Mouse (Mus musculus): ENCODE data around the gene H2-M10.2.

The H2-M10.2 gene

DNA sequence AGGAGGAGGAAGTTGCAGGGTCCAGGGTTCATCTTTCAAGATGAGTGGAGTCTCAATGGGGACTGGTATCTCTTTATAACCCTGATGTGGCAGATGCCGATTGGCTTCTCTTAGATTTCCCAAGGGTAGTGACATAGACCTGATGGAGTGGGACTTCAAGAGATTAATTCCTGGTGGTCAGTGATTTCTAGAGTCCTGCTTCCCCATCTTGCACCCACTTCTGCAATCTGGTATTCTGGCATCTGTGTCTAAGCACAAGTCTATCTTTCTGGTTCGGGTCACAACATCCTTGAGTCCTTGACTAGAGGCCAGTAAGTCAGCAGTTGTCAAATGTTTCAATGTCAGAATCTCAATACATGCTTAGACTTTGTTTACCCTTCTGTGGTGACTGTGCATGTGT is at the start of gene H2-M10.2:
Gene H2-M10.2, minus strand, starts transcription at position 101 of the 400 bp plus-strand sequence.
- in situ Hi-C loops (cut with MboI, MseI): no loop called here

DNA sequence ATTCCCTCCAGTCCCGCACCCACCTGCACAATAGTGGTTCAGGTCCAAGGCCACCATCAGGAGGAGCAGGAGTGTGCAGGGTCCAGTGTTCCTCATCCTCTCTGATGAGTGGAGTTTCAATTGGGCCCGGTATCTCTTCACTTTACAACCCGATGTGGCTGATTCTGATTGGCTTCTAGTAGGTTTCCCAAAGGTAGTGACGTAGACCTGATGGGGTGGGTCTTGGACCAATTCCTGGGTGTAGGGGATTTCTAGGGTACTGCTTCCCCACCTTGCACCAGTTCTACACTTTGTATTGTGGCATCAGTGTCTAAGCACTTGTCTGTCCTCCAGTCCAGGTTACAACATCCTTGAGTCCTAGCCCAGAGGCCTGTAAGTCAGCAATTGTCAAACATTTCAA is 39.8 kb upstream of the H2-M10.2 start, which contains the start of gene H2-M10.1:
Gene H2-M10.1, minus strand, starts transcription at position 101 of the 400 bp plus-strand sequence.
- in situ Hi-C loops (cut with MboI, MseI): no loop called here

DNA sequence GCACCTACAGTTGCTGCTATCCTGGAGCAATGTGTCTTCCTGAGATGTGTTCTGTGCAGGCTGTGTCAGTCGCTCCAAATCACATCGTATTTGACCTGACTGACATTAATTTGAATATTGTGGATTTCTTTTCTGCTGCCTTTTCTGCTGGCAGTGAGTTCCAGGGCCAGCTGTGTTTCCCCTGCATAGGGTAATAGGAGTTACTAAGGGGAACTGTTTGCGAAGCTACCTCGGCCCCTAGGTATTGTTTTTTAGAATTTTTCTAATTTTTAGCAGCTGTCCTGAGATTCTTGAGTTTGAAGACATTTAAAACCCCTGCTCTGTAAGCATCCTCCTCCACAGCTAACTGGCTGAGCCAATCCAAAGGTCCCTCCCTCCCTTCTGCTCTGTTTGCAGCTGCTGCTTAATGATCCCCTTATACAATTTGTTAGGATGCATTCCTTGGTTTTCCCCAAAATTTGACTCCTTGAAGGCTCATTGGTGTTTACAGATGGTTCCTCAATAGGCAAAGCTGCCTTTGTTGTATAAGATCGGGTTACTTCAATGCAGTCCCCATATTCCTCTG is 29.5 kb upstream of the H2-M10.2 start:
- in situ Hi-C loops (cut with MboI, MseI): loop anchor here in 1 of 2 experiments (10.0 kb wide), 1 partner anchor 99 kb away; no protein-coding TSS in a partner anchor

DNA sequence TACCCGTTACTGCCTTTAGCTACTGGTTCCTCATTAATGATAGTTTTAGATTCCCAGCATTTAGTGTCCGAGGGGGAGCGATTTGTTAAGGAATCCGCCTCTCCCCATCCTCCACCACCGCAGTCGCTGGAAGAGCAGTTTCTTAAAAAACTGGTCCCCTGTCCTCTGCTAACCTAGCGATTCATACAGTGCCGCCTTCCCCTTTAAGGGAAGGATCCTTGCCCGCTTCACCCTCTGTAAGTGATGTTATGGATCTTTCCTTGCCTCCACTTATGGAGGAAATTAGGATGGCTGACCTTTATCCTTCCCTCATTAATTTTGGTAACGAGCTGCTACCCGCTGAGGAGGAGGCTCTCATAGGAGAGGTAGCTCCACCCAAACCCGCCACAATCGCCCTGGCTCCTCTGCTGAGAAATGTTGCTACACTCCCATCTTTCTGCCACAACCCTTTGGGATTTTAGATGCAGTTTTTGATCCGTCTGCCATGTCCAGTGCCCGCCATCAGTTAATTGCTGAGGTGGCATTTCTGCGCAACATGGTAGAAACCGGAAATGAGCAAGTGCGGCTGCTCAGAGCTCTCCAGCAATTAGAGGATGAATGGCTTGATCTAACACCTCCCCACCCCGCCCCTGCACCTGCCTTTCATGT is 28.9 kb upstream of the H2-M10.2 start:
- in situ Hi-C loops (cut with MboI, MseI): loop anchor here in 1 of 2 experiments (10.0 kb wide), 1 partner anchor 100 kb away; no protein-coding TSS in a partner anchor

DNA sequence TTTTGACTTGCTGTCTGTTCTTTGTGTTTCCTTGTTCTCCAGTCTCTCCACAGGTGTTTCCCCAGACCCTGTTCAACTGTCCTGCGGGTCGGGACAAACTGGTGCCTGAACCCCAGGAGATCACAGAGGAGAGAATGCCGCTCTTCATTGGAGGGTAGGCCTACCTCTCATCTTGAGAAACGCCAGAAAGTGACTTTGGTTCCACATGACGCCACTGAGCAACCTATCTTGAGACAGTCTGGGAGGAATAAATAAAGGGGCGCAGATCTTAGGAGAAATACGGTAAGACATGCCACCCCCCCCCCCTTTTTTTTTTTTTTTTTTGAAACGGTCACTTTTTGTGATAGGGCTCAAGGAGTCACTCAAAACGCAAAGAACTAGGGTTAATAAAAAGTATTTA is 28.2 kb upstream of the H2-M10.2 start:
- in situ Hi-C loops (cut with MboI, MseI): loop anchor here (5.0 to 10.0 kb wide), 2 partner anchors 100 to 103 kb away; no protein-coding TSS in a partner anchor

DNA sequence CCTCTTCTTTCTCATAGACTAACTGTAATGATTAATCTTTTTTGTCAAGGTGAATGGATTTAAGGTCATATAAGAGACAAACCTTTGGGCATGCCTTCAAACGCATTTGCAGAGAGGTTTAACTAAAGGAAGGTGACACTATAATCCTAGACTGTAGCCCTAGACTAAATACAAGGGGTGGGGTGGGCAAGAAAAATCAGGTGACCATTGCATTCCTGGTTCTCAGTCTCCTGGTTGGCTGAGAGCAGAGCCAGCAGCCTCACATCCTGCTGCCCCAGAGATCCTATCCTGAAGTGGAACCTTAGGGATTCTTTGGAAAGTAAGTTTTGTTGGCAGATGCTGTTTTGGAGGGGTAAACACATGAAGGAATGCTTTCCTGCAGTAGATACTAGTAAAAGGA is 23.0 kb upstream of the H2-M10.2 start:
- in situ Hi-C loops (cut with MboI, MseI): loop anchor here (5.0 kb wide), 2 partner anchors 48 to 418 kb away; no protein-coding TSS in a partner anchor

DNA sequence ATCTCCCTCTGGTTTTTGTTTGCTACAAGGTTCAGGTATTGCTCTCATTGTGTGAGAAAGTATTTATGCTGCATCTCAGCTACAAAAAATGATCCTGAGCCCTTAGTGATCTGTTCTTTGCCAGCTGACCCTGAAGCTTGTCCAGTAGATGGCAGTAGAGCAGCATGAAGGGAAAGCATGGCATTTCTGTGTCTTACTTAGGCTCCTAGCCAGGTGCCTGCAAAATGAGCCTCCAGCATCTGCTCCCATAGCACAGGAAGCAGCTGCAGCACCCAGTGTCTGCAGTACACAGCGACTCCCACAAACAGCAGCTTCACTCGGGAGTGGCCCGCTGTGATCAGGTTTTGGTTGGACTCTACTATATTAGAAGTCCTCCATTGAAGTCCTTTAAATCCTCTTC is 22.6 kb upstream of the H2-M10.2 start:
- in situ Hi-C loops (cut with MboI, MseI): loop anchor here (5.0 kb wide), 2 partner anchors 48 to 418 kb away; no protein-coding TSS in a partner anchor

DNA sequence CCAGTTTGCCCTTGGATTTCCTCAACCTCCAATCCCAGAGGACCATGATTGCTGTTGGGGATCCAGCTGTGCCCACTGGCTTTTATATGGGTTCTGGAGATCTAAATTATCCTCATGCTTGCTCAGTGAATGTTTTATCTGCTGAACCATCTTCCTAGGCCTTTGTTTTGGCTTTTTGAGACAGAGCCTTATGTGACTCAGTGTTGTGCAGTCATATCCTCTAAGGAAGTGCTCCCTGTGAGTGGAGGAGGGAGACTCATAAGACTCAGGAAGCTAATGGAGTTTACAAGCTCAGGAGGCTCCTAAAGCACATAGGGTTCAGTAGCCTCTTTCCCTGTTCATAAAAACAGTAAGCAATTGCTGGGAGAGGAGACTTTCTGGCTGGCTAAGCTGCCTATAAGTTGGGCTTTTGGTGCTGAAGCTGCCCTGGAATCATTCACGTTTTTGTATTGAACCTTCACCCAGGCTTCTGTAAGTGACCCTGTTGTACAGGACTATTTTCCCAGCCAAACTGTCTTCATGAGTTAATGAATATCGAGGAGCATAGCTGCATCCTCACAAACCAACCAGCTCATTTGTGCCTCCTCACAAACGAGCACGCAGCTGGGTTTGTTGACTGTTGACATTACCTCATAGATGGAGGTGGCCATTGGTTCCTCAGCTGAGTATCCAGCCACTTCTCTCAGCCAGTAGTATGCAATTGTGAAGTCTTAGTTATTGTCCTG is 4.6 kb downstream of the H2-M10.2 start:
- in situ Hi-C loops (cut with MboI, MseI): no loop called here

DNA sequence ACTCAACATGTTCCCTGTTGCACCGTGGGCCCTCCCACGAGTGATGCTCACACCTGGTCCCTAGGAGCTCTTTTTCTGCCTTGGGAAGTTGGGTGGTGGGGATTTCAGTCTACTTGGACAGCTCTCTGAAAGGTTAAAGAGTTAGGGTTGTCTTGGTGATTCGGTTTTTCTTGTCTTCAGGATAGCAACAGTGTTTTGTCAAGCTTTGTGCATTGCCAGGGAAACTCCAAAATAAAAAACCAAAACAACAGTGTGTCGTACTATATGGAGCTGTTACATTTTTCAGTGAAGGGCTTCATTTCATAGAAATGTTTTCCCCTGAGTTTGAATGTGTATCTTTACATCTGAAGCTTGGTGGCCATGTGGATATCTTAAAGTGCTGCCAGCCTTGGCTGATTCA is 11.5 kb downstream of the H2-M10.2 start:
- in situ Hi-C loops (cut with MboI, MseI): loop anchor here in 1 of 2 experiments (5.0 to 25.0 kb wide), 2 partner anchors 678 to 1687 kb away; partner anchors contain the start of genes Ager, Gpsm3, Pbx2 and Ppp1r11

DNA sequence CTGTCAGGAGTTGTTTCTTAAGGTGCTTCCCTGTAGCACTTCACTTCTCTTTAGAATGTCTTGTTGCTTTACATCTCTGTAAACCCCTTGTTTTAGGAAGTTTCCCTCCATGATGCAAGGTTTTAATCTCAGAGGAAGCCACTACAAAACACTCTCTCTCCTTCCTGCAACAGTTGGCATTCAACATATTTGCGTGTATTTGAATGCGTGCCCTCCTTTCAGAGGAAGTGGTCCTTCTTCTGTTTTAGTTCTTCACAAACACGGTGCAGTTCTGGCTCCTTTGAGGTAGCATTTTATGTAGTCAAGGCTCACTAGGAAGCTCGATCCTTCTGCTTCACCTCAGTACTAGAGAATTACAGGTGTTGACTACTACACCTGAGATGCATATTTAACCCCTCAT is 12.5 kb downstream of the H2-M10.2 start:
- in situ Hi-C loops (cut with MboI, MseI): loop anchor here in 1 of 2 experiments (5.0 to 25.0 kb wide), 2 partner anchors 679 to 1686 kb away; partner anchors contain the start of genes Ager, Gpsm3, Pbx2 and Ppp1r11

DNA sequence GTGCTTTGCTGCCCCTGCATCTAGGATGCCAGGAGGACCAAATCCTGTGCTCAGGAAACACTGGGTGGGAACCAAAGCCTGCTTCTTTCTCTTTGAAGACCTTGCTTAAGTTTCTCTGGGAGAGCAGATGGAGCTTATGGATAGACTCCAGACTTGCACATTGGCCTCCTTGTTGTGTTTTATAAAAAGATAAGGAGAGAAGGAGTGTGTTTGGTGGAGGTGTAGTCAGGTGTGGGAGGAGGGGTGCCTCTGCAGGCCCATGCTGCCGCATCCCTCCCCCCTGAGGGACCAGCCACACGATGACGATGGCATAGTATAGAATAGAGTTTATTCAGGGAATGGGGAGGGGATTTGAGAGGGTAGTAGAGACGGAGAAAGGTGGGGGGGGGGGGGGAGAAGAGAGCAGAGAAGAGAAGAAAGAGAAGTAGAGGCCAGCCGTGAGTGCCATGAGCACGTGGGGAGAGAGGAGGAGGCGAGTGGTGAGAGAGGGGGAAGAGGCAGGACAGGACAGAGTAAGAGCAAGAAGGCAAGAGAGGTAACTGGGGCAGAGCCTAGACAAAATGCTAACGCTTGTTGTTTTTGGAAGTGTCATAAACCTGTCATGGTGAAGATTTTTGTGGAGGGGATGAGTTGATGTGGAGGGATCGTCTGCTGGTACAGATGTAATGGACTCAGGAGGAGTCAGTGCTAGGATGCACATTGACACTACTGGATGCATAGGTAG is 13.5 kb downstream of the H2-M10.2 start:
- in situ Hi-C loops (cut with MboI, MseI): loop anchor here in 1 of 2 experiments (5.0 to 25.0 kb wide), 2 partner anchors 679 to 1686 kb away; partner anchors contain the start of genes Ager, Gpsm3, Pbx2 and Ppp1r11

DNA sequence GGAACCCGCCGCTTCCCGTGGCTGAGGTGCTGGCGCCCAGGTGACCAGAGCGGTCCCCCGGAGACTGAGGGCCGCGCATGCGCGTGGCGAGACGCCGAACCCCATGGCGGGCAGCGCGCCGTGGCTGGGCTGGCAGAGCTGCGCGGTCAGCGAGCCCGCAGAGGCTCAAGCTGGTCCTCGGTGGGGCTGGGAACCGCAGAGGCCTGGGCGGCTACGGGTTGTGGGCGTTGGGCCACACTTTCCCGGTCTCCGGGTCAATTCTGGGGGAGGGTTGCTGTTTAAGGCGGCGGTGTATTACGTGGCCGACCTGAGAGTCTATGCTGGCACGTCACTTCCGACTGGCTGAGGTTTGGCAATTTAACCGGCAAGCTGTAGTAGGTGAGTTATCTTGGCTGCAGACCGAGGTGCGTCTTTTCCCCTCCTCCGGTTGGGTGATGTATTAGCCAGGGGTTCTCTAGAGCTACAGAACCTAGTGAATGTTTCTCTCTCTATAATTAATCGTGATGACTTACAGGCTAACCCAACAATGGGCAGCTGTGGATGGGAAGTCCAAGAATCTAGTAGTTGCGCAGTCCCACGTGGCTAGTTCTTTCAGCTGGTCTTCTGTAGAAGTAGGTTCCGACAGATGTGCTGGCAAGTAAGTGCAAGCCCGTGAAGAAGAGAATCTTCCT is 14.6 kb downstream of the H2-M10.2 start, which contains the start of gene Trim39:
Gene Trim39, minus strand, starts transcription at position 662 of the 671 bp plus-strand sequence.
- in situ Hi-C loops (cut with MboI, MseI): loop anchor here in 1 of 2 experiments (5.0 to 25.0 kb wide), 2 partner anchors 681 to 1684 kb away; partner anchors contain the start of genes Ager, Gpsm3, Pbx2 and Ppp1r11

DNA sequence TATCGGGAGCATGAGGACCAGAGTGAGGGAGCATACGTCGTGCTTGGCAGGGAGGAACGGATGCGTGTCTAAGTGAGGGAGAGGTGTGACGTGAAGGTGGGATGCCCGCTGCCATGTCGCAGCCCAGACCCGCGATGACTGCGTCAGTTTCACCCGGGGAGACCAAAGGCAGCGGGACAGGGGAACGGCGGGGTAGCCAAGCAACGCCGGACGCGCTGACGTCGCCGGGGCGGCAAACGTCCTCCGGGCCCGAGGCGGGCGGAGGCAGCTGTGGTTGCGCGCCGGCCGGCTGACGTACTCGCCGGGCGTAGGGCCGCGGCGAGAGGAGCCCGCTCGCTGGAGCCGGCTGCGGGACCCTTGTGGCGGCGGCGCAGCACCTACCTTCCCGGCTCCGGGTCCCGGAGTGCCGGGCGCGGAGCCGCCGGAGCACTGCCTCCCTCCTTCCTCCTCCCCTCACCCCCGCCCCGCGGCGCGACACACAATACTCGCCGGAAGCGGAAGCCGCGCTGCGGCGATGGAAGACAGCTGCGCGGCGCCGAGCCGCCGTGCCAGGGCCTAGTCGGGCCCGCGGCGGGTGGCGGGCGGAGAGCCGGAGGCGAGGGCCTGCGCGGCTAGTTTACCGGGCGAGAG is 15.2 kb downstream of the H2-M10.2 start:
- in situ Hi-C loops (cut with MboI, MseI): loop anchor here in 1 of 2 experiments (5.0 to 25.0 kb wide), 2 partner anchors 681 to 1684 kb away; partner anchors contain the start of genes Ager, Gpsm3, Pbx2 and Ppp1r11

DNA sequence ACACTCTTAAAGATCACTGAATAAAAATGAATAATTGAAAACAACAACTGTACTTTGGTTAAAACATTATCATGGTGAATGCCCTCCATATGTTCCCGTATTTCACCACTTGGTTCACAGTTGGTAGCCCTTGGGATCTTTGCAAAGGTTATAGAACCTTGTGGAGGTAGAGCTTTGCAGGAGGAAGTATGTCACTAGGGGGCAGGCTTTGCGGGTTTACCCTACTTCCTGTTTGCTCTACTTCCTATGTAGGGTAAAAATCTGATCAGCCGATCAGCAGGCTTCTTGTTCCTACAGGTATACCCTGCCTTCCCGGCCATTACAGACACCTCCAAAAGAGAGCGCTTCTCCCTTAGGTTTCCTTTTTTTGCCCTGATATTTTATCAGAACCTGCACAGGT is 20.5 kb downstream of the H2-M10.2 start:
- in situ Hi-C loops (cut with MboI, MseI): loop anchor here in 1 of 2 experiments (10.0 to 25.0 kb wide), 2 partner anchors 61 to 1679 kb away; partner anchors contain the start of genes Ager, Gpsm3 and Pbx2

DNA sequence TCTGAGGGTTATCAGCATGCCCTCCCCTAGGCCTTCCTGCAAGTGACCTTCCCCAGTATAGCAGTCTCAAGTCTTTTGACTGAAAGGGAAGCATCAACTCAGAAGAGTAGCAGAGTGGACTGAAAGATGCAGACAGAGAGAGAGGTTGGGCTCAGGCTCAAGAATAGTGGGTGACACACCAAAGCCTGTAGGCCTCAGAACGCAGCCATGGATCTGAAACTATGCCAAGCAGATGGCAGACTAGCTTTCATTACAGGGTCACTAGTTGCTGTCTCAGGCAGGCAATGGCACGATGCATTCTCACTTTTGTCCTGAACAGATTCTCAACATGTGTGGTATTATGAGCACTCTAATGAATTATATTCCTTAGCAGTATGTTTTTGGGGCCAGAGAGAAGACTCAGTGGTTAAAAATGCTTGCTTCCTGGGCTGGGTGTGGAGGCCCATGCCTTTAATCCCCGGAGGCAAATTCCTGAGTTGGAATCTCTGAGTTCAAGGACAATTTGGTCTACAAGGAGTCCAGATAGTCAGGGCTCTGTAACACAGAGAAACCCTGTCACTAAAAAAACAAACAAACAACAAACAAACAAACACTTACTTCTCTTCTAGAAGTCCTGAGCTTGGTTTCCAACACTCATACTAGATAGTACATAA is 21.9 kb downstream of the H2-M10.2 start:
- in situ Hi-C loops (cut with MboI, MseI): loop anchor here in 1 of 2 experiments (10.0 to 25.0 kb wide), 2 partner anchors 60 to 1677 kb away; partner anchors contain the start of genes Ager, Gpsm3 and Pbx2

DNA sequence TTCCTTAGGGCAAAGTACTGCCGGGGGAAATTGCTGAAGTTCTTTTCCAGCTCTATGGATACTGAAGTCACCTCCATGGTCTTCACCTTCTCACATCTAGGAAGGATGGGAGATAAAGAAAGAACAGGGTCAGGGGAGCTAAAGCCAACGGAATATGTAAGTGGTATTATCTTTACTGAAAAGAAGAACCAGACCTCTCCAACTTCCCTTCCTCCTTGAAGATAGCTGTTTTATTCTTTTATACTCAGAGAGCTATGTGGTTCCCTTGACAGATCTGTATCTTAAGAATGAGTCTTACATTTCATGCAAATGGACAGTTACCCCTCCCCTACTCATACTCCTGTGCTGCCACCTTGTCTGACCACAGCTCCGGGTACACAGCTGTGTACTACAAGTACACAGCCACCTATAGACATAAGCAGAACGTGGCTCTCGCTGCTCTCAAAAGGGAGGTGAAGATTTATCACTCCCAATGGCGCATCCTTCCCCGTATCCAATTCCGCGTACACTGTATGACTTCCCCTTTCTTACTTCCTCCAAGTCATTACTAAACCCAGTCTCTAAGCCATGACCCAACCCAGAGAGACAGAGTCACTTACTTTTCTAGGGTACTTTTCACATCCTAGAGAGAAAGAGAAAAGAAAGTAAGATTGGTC is 24.7 kb downstream of the H2-M10.2 start:
- in situ Hi-C loops (cut with MboI, MseI): loop anchor here in 1 of 2 experiments (10.0 to 25.0 kb wide), 2 partner anchors 57 to 1674 kb away; partner anchors contain the start of genes Ager, Gpsm3 and Pbx2

DNA sequence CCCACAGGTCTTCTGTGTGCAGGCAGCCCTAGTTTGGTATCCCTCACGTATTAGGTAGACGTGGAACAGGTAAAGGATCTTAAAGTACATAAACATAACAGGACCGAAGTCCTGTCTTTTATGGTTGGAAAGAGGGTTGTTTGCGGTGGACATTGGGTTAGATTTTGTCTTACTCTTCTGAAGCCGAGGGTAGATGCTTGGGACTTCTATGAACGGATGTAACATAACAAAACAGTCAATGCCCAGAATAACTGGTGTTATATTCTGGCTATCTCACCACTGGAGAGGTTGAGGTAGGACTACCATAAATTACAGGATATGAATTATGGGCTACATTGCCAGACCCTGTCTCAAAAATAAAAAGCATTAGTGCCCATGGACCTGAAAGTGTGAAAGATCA is 28.3 kb downstream of the H2-M10.2 start, which contains the start of gene Rpp21:
Gene Rpp21, minus strand, starts transcription at position 101 of the 400 bp plus-strand sequence.
- in situ Hi-C loops (cut with MboI, MseI): loop anchor here (5.0 to 25.0 kb wide), 2 partner anchors 51 to 1671 kb away; partner anchors contain the start of genes Ager (in 1 of the 2), Gpsm3 (in 1 of the 2) and Pbx2 (in 1 of the 2)
